Mouse (Mus musculus) heart, postnatal 4 days (tissue): Measurements from ENCODE around the gene Gm2163. TPM values are rescaled to one million over a fixed set of nuclear protein-coding genes. Genes with fewer than 3 reads are reported as not detected.
"Not testable (repeated sequence)": the region's sequence is repeated elsewhere in the genome, so short reads cannot be mapped to it uniquely, and the experiment has no call there.

ENCODE experiments used
- DNase-seq: peaks from one replicate; pipeline ENCODE4 v3.0.0; 2021
- total RNA-seq, 2 experiments: library from RNA; stranded (reverse); gene quantifications; 2 replicates each; pipeline ENCODE4 v1.2.3; 2021

The Gm2163 gene
- under 1 TPM in 1 of 2 experiments, not detected in 1; 0.12 TPM for total RNA-seq

GRCm38 (mm10) chr4:42466452-42466851 lies at the start of gene Gm2163:
Gene Gm2163 (plus strand): TSS chr4:42466752.
- not testable (repeated sequence) for DNase-seq

- DNase-seq = not testable (repeated sequence)
These were observed 27.5 kb upstream of the Gm2163 start, which contains the start of gene Gm21586 for GRCm38 (mm10) chr4:42439078-42439477. Gene Gm21586 (plus strand): TSS chr4:42439378.

GRCm38 (mm10) chr4:42528075-42528474 lies 61.5 kb downstream of the Gm2163 start, which contains the start of gene Fam205a2:
Gene Fam205a2 (minus strand): TSS chr4:42528175.
- not testable (repeated sequence) for DNase-seq

GRCm38 (mm10) chr4:42611895-42612294 lies 145.3 kb downstream of the Gm2163 start, which contains the start of gene Gm10591:
Gene Gm10591 (plus strand): TSS chr4:42612195.
- not testable (repeated sequence) for DNase-seq

GRCm38 (mm10) chr4:42629419-42629818 lies 162.9 kb downstream of the Gm2163 start, which contains the start of gene Gm2564:
Gene Gm2564 (plus strand): TSS chr4:42629719.
- DNase-seq = not testable (repeated sequence)

Other genes with a start within 250 kb of the Gm2163 start
- under 1 TPM in 1 of 2 experiments, not detected in 1; 0.17 TPM for gene Gm10600, start 226.1 kb upstream of the Gm2163 start, total RNA-seq
- gene Ccl21b, start 211.0 kb upstream of the Gm2163 start, total RNA-seq = not detected
- not detected for gene Gm21953, start 172.5 kb upstream of the Gm2163 start, total RNA-seq
- gene Fam205a3, start 148.4 kb upstream of the Gm2163 start, total RNA-seq = not detected
- gene Gm21586, start 27.4 kb upstream of the Gm2163 start, total RNA-seq = not detected
- gene Fam205a2, start 61.4 kb downstream of the Gm2163 start, total RNA-seq = not detected
- not detected for gene Gm10591, start 145.4 kb downstream of the Gm2163 start, total RNA-seq
- gene Gm2564, start 163.0 kb downstream of the Gm2163 start, total RNA-seq = under 1 TPM; 0.68 to 0.81 TPM
- gene Ccl27b, start 188.5 kb downstream of the Gm2163 start, total RNA-seq = not detected
- not detected for gene Il11ra2, start 195.1 kb downstream of the Gm2163 start, total RNA-seq